Mouse (Mus musculus) neural tube, embryonic 12.5 days (tissue): Measurements from ENCODE around the gene Ankrd52. TPM values are rescaled to one million over a fixed set of nuclear protein-coding genes. Genes with fewer than 3 reads are reported as not detected.

Source experiments
- ATAC-seq: fragments of 200-750 bp; cut with Nextera tagmentation; 2 replicates; pipeline ENCODE4 v1.8.0; 2017; ENCODE audit warnings: low read depth, mild to moderate bottlenecking, moderate TSS enrichment, moderate library complexity; ENCODE audit not compliant: low FRiP score
- H3K27ac ChIP-seq: fragments of 300-500 bp; sonication (generic); 2 replicates; pipeline ENCODE4 v1.5.1; 2016
- H3K27me3 ChIP-seq: fragments of 300-500 bp; sonication (generic); replicated peaks from 2 replicates; pipeline ENCODE4 v1.6.1; 2016; ENCODE audit warnings: mild to moderate bottlenecking
- H3K36me3 ChIP-seq: fragments of 300-500 bp; sonication (generic); 2 replicates; pipeline ENCODE4 v1.6.1; 2016; ENCODE audit warnings: mild to moderate bottlenecking
- H3K4me1 ChIP-seq: fragments of 300-500 bp; sonication (generic); 2 replicates; pipeline ENCODE4 v1.6.1; 2016
- H3K4me2 ChIP-seq: fragments of 300-500 bp; sonication (generic); replicated peaks from 2 replicates; pipeline ENCODE4 v1.6.1; 2016; ENCODE audit warnings: mild to moderate bottlenecking
- H3K4me3 ChIP-seq: fragments of 300-500 bp; sonication (generic); 2 replicates; pipeline ENCODE4 v1.5.1; 2016
- H3K9ac ChIP-seq: fragments of 300-500 bp; sonication (generic); 2 replicates; pipeline ENCODE4 v1.6.1; 2016; ENCODE audit warnings: mild to moderate bottlenecking
- H3K9me3 ChIP-seq: fragments of 300-500 bp; sonication (generic); 2 replicates; pipeline ENCODE4 v1.6.1; 2016; ENCODE audit warnings: mild to moderate bottlenecking
- WGBS: fragments of 180-500 bp; shearing (Covaris S2); methylation state at CpG from one replicate; pipeline ENCODE4 v1.1.7; 2016; 5-methylcytosine and 5-hydroxymethylcytosine counted together
- polyA plus RNA-seq: library from polyadenylated mRNA; unstranded; fragments of >200 nt; fragmentation: Nextera tagmentation; extraction: Ambion mirVana; gene quantifications from 2 replicates; pipeline ENCODE4 v1.2.1, GENCODE M21; 2016

The Ankrd52 gene
- polyA plus RNA-seq, 1 experiment from 2014 or later, result 10.2 TPM

- WGBS, result 100% methylated on average over 2 of the region's 2 CpGs
- Histone ChIP-seq H3K4me3 (no peak overlapping the region), H3K9me3 (no peaks in the 10 kb centered on the region), H3K4me2 (no peak overlapping the region), H3K36me3 (peaks cover 79% of the 10 kb centered on the region), H3K27ac (no peak overlapping the region), H3K4me1 (no peaks in the 10 kb centered on the region), H3K9ac (no peak overlapping the region), H3K27me3 (no peaks in the 10 kb centered on the region)
- no peak for ATAC-seq
Measured at GRCm38 (mm10) chr10:128433417-128433816, 56.5 kb downstream of the Ankrd52 start.

- no peak overlapping the region for H3K4me2 ChIP-seq
- no peak overlapping the region for H3K27ac ChIP-seq
- H3K27me3 ChIP-seq, result no peaks in the 10 kb centered on the region
- H3K9me3 ChIP-seq, result no peaks in the 10 kb centered on the region
- no peaks in the 10 kb centered on the region for H3K4me1 ChIP-seq
- no peak for ATAC-seq
- no peak overlapping the region for H3K4me3 ChIP-seq
- H3K9ac ChIP-seq, result no peak overlapping the region
- H3K36me3 ChIP-seq, result peaks cover 77% of the 10 kb centered on the region
- 91% methylated on average over 10 of the region's 10 CpGs for WGBS
Measured at GRCm38 (mm10) chr10:128434681-128435080, 57.8 kb downstream of the Ankrd52 start.

GRCm38 (mm10) chr10:128435186-128435823 lies 58.4 kb downstream of the Ankrd52 start:
- peaks cover 78% of the 10 kb centered on the region for H3K36me3 ChIP-seq
- H3K9ac ChIP-seq, result no peak overlapping the region
- no peaks in the 10 kb centered on the region for H3K4me1 ChIP-seq
- ATAC-seq, result no peak
- no peaks in the 10 kb centered on the region for H3K9me3 ChIP-seq
- H3K27ac ChIP-seq, result no peak overlapping the region
- H3K4me2 ChIP-seq, result no peak overlapping the region
- H3K4me3 ChIP-seq, result no peak overlapping the region
- 90% methylated on average over 17 of the region's 17 CpGs for WGBS
- no peaks in the 10 kb centered on the region for H3K27me3 ChIP-seq

GRCm38 (mm10) chr10:128435873-128436272 lies 59.0 kb downstream of the Ankrd52 start:
- no peak overlapping the region for H3K4me2 ChIP-seq
- no peak overlapping the region for H3K27ac ChIP-seq
- ATAC-seq, result no peak
- H3K36me3 ChIP-seq, result peaks cover 77% of the 10 kb centered on the region
- no peaks in the 10 kb centered on the region for H3K27me3 ChIP-seq
- WGBS, result 89% methylated on average over 5 of the region's 5 CpGs
- no peaks in the 10 kb centered on the region for H3K9me3 ChIP-seq
- no peaks in the 10 kb centered on the region for H3K4me1 ChIP-seq
- H3K9ac ChIP-seq, result no peak overlapping the region
- no peak overlapping the region for H3K4me3 ChIP-seq

GRCm38 (mm10) chr10:128436376-128436775 lies 59.5 kb downstream of the Ankrd52 start:
- Histone ChIP-seq H3K9me3 (no peaks in the 10 kb centered on the region), H3K36me3 (peaks cover 76% of the 10 kb centered on the region)
- ATAC-seq, result no peak

GRCm38 (mm10) chr10:128438675-128439279 lies 61.9 kb downstream of the Ankrd52 start:
- ATAC-seq, result no peak
- Histone ChIP-seq H3K9me3 (no peaks in the 10 kb centered on the region), H3K27ac (no peak overlapping the region), H3K27me3 (no peaks in the 10 kb centered on the region), H3K36me3 (peaks cover 68% of the 10 kb centered on the region), H3K4me2 (no peak overlapping the region), H3K4me3 (no peak overlapping the region), H3K9ac (no peak overlapping the region), H3K4me1 (no peaks in the 10 kb centered on the region)
- WGBS, result 77% methylated on average over 10 of the region's 10 CpGs

More at GRCm38 (mm10) chr10:128436376-128436775, 59.5 kb downstream of the Ankrd52 start:
- WGBS, result 96% methylated on average over 8 of the region's 8 CpGs
- no peaks in the 10 kb centered on the region for H3K27me3 ChIP-seq
- no peak overlapping the region for H3K4me2 ChIP-seq
- no peaks in the 10 kb centered on the region for H3K4me1 ChIP-seq
- no peak overlapping the region for H3K27ac ChIP-seq
- no peak overlapping the region for H3K9ac ChIP-seq
- H3K4me3 ChIP-seq, result no peak overlapping the region

GRCm38 (mm10) chr10:128440407-128440806 lies 63.5 kb downstream of the Ankrd52 start:
- 69% methylated on average over 10 of the region's 10 CpGs for WGBS
- peaks cover 56% of the 10 kb centered on the region for H3K36me3 ChIP-seq

GRCm38 (mm10) chr10:128441324-128442119 lies 64.6 kb downstream of the Ankrd52 start:
- 89% methylated on average over 10 of the region's 10 CpGs for WGBS
- no peak overlapping the region for H3K27ac ChIP-seq
- no peaks in the 10 kb centered on the region for H3K4me1 ChIP-seq
- H3K4me3 ChIP-seq, result no peak overlapping the region
- H3K4me2 ChIP-seq, result no peak overlapping the region
- H3K36me3 ChIP-seq, result peaks cover 45% of the 10 kb centered on the region
- no peak overlapping the region for H3K9ac ChIP-seq
- no peak for ATAC-seq
- H3K27me3 ChIP-seq, result no peaks in the 10 kb centered on the region
- no peaks in the 10 kb centered on the region for H3K9me3 ChIP-seq

More at GRCm38 (mm10) chr10:128440407-128440806, 63.5 kb downstream of the Ankrd52 start:
- no peak overlapping the region for H3K27ac ChIP-seq
- no peak overlapping the region for H3K9ac ChIP-seq
- no peak overlapping the region for H3K4me3 ChIP-seq
- no peaks in the 10 kb centered on the region for H3K27me3 ChIP-seq
- ATAC-seq, result no peak
- no peaks in the 10 kb centered on the region for H3K4me1 ChIP-seq
- H3K4me2 ChIP-seq, result no peak overlapping the region
- no peaks in the 10 kb centered on the region for H3K9me3 ChIP-seq

- Histone ChIP-seq H3K4me1 (no peaks in the 10 kb centered on the region), H3K4me2 (no peak overlapping the region), H3K27me3 (no peaks in the 10 kb centered on the region), H3K4me3 (no peak overlapping the region), H3K27ac (no peak overlapping the region), H3K36me3 (peaks cover 34% of the 10 kb centered on the region), H3K9ac (no peak overlapping the region), H3K9me3 (no peaks in the 10 kb centered on the region)
- no peak for ATAC-seq
- WGBS, result 82% methylated on average over 1 of the region's 1 CpGs
Measured at GRCm38 (mm10) chr10:128442718-128443117, 65.8 kb downstream of the Ankrd52 start.

- Histone ChIP-seq H3K4me1 (no peaks in the 10 kb centered on the region), H3K9me3 (no peaks in the 10 kb centered on the region), H3K27me3 (no peaks in the 10 kb centered on the region), H3K4me3 (no peak overlapping the region), H3K36me3 (peaks cover 20% of the 10 kb centered on the region), H3K4me2 (no peak overlapping the region), H3K9ac (no peak overlapping the region), H3K27ac (no peak overlapping the region)
- WGBS, result 74% methylated on average over 6 of the region's 6 CpGs
- no peak for ATAC-seq
Measured at GRCm38 (mm10) chr10:128444354-128444753, 67.4 kb downstream of the Ankrd52 start.

- no peaks in the 10 kb centered on the region for H3K27me3 ChIP-seq
- H3K9ac ChIP-seq, result no peak overlapping the region
- peaks cover 9% of the 10 kb centered on the region for H3K36me3 ChIP-seq
- H3K4me2 ChIP-seq, result no peak overlapping the region
- no peaks in the 10 kb centered on the region for H3K4me1 ChIP-seq
- ATAC-seq, result no peak
- H3K4me3 ChIP-seq, result no peak overlapping the region
- whole genome bisulfite sequencing, result 84% methylated on average over 4 of the region's 4 CpGs
- no peaks in the 10 kb centered on the region for H3K9me3 ChIP-seq
- H3K27ac ChIP-seq, result no peak overlapping the region
Measured at GRCm38 (mm10) chr10:128445407-128445806, 68.5 kb downstream of the Ankrd52 start.

- Histone ChIP-seq H3K9ac (no peak overlapping the region), H3K27ac (no peak overlapping the region), H3K36me3 (no peaks in the 10 kb centered on the region), H3K9me3 (no peaks in the 10 kb centered on the region), H3K4me1 (no peaks in the 10 kb centered on the region), H3K4me3 (no peak overlapping the region), H3K4me2 (no peak overlapping the region), H3K27me3 (no peaks in the 10 kb centered on the region)
- WGBS, result 90% methylated on average over 6 of the region's 6 CpGs
- ATAC-seq, result no peak
Measured at GRCm38 (mm10) chr10:128451014-128451413, 74.1 kb downstream of the Ankrd52 start.
